Mouse (Mus musculus): Measurements from ENCODE around the gene Bcas3.

Gene Bcas3

DNA sequence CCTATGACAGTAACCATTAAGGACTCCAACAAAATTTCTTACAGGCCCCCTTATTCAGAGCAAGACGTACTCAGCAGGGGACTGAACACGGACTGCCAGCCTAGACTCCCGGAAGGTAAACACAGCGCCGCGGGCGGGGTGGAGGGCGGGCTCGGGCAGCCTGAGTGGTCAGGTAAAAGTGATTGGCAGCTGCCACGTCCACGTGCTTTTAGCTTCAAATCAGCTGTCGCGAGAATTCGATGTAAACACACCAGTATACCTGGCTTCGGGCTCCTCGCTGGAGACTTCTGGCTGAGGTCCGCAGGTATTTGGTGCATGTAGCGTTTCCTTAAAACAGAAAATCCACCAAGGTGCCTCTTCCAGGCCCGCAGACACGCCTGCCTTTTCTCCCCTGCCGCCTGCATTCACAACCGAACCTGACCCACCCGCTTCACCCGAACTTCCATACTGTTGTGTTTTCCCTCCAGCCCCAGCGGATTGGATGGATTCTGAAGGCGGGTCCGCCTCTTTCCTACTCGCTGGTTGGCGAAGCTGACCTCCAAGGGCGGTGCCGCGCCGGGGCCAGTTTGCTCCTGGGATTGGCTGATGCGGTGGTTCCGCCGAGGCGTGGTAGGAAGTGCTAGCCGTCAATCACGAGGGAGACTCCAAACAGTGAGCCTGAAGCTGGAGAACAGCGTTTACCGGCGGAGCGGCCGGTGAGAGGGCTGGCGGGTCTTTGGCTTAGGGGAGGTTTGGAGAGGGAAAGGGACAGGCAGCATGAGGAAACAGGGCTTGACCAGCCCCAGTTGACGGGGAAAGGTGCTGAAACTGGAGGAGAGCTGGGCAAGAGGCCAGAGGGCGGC, at the start of gene Bcas3:
Gene Bcas3 (plus strand): TSS at position 629 of the 842 bp plus-strand sequence.
- peak; percentile 98 for DNase-seq (ENCODE audit: low read depth)

DNA sequence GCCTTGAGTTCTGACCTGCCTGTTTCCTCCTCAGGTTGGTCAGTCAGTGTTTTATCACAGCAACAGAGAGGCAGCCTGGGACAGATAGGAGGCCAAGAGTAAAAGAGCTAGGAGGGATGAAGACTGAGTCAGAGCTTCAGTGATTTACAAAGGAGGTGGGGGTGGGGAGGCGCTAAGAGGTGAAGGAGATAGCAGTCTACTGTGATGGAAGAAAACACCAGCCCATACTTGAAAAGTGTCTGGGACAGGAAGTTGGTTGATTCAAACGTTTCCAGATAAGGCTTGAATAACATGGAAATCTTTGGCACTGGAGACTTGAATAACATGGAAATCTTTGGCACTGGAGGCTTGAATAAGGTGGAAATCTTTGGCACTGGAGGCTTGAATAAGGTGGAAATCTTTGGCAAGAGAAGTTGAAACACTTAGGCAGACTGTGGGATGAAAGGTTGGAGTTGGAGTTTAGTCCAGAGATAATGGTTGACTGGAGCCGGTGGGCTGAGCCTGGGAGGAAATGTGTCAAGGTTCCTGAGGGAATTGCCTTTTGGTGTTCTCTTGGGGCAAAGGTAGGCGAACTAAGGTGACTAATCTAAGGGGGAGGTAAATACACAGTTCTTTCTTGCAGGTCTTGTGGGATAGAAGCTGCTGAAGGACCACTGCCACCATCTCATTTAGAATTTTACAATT, 46.2 kb upstream of the Bcas3 start:
- no peak for DNase-seq (ENCODE audit: low read depth)

DNA sequence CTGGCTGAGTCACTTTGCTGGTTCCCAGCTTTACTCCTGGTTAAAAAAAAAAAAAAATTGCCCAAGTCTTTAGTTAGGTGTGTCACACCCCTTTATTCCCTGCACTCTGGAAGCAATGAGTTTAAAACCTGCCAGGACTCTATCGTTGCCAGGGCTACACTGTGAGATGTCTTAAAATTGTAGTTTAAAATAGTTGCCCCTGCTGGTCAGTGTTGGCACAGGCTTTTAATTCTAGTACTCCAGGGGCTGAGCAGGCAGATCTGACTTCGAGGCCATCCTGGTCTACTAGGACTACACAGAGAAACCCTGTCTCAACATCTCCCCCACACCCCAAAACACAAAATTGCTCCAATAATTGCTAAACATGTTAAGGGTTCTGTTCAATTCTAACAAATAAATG, 44.2 kb upstream of the Bcas3 start:
- DNase-seq (ENCODE audit: low read depth): peak; percentile 40

DNA sequence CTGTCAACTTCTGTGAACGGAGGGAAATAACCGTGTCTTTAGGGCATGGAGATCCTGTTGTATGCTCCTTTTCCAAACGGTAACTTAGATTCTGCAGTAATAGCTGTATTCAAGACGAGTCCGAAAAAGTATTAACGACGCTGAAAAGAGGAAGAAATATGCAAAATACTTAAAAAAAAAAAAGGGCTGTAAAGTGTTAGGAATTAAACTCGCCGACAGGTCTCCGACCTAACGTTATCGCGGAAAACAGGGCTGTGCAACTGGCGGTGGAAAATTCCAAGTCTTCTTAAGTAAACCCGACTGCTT, 42.6 kb upstream of the Bcas3 start:
- no peak for DNase-seq (ENCODE audit: low read depth)

DNA sequence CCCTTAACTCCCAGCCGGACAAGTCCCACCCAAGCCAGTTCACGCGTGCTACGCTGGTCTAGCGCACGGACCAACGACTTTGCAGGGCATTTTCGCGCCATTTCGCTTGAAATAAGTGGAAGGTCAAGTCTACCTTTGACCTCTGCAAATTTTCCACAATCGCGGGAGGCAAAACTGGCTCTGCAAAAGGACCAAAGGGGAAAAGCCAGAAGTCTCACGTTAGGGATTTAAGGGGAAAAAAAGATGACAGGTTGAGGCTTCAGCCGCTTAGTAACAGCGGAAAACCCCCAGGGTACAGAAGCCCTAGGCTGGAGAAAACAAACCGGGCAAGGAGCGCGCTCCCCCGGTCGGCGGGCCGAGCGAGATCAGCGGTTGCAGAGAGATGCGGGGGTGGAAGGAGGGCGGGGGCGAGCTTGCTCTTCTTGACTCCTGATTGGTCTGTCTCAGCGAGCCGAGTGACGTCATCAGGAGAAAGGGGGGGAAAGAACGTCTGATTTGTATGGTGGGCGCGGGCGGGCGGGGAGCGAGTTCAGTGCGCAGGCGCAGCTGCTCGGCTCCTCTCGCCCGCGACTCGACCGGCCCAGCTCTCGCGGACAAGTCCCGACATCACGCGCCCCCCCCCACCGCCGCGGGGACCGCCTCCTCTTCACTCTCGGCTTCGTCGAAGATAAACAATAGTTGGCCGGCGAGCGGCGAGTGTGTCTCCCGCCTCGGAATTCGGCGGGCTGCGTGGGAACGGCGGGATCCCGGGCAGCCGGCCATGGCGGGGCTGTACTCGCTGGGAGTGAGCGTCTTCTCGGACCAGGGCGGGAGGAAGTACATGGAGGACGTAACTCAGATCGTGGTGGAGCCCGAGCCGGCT, 42.0 kb upstream of the Bcas3 start, which contains the start of gene Ppm1d:
Gene Ppm1d (plus strand): TSS at position 532 of the 862 bp plus-strand sequence.
- DNase-seq (ENCODE audit: low read depth): peak; percentile 99

DNA sequence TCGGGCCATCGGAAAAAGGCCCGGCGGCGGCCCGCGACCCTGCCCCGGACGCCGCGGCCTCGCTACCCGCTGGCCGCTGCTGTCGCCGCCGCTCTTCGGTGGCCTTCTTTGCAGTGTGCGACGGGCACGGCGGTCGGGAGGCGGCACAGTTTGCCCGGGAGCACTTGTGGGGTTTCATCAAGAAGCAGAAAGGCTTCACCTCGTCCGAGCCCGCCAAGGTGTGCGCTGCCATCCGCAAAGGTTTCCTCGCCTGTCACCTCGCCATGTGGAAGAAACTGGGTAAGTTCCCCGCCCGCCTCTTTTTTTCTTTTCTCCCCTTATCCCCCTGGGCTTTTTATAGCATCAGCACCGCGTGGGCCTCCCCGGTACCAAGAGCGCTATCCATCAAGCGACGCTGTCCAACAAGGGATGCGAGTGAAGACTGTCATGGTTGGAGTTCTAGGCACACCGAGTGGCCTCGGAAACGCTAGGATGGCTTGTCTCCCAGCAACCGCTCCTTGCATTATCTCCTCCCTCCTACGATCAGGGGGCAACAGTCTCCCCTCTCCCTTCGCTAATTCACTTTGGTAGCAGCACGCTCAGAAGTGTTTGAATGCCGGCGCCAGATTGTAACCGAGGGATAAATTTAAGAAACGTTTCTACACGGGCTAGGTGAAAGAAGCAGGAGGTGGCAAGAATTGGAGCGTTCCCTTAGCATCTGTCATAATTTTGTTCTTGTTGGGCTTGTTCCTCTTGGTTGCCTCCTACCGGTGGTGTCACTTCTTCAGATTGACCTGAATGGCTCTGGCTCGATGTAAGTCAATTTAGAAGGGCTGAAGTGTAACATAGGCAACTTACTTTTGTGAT, 41.1 kb upstream of the Bcas3 start:
- peak; percentile 81 for DNase-seq (ENCODE audit: low read depth)

DNA sequence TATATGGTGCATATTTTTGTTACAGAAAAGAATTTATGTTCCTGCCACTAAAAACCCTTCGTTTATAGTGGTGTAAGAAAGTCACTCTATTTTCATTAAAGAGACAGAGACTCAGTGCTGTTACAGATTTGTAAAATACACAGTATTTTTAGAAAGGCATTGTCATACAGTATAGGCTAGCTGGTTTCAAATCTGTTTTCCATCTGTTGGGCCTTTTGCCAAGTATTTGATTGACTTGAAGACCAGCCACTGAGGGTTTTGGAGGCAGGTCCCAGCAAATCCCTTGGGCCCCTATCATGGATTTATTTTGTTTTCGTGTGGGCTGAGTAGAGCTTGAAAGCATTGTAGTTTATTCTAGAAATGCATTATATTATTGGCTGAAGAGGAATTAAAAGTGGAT, 40.1 kb upstream of the Bcas3 start:
- no peak for DNase-seq (ENCODE audit: low read depth)

DNA sequence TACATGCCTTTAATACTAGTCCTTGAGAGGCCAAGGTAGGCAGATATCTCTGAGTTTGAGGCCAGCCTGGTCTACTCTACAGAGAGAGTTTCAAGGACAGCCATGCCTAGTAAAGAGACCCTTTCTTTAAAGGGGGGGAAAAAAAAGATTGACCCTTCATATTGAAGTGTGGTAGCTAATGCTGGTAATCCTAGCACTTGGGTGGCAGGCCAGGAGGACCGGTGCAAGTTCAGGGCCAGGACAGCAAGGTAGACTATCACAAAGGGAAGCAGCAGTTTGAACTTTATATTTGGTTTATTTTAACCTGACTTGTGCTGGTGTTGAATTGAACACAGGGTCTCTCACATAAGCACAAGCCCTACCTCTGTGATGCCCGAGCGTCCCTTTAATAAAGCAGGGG, 39.6 kb upstream of the Bcas3 start:
- no peak for DNase-seq (ENCODE audit: low read depth)

DNA sequence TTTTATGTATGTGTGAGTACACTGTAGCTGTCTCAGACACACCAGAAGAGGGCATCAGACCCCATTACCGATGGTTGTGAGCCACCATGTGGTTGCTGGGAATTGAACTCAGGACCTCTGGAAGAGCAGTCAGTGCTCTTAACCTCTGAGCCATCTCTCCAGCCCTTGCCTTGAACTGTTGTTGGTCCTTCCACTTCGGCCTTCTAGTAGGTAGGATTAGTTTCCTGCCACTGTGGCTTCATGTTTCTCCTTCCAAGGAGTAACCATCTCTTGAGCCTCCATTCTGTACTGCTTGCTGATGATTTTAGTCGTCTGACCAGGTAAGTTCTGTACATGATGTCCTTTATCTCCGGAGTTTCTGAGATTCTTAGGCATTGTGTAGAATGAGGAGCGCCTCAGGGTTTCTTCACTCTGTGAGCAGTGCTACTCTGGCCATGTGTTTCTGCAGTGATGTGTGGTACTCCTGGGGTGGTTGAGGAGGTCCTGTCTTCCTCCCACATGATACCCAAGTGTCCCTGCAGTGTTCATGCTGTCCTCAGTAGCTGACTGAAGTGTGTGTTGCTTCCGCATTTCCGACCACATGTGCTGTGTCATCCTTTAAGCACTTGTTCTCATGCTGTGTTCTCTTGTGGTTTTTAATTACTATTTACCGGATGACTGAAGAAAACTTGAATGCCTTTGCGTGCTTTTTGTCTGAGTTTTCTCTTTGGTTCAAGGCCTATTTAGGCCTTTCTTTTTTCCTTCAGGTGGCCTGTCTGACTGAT, 29.2 kb upstream of the Bcas3 start:
- peak; percentile 40 for DNase-seq (ENCODE audit: low read depth)

DNA sequence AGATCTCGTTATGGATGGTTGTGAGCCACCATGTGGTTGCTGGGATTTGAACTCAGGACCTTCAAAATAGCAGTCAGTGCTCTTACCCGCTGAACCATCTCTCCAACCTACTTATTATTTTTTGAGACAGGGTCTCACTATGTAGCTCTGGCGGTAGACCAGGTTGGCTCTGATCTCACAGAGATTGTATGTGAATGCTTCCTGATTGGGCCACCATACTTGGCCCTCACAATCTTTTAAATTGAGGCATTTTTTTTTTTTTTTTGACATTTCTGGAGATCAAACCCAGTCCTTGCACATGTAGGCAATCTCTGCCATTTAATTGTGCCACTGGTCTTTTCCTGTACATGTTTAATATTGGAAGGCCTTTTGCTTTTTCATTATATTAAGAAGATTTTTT, 24.2 kb upstream of the Bcas3 start:
- no peak for DNase-seq (ENCODE audit: low read depth)

DNA sequence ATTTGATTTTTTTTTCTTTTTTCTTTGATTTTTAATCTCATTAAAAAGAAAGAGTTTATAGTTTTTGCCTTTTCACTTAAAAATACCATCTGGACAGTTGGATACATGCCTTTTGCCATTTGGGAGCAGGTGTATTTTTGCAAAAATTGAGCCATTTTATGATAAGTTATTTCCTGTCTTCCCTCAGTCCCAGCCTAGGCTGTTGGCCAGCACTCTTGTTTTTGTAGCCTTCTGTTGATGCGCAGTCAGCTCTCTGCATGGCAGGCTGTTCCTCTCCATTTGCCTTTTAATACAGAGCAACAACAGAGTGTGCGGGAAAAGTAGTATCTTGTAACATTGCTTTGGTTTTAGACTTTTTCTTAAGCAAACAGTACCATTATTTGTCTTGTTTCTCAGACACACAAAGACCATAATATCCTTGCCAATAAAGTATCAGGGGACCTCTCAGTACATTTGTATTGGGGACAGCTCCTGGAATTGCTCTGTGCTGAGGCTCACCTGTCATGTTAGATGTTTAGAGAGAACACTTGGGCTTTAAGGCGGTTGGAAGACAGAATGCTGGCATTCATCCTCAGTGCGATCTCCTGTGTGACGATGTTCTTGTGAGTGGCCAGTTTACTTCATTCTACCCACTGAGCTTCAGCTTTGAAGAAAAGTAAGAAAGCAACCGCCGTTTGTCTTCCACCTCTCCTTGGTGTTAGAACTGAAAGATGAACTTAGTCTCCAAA, 23.6 kb upstream of the Bcas3 start:
- DNase-seq (ENCODE audit: low read depth): no peak

DNA sequence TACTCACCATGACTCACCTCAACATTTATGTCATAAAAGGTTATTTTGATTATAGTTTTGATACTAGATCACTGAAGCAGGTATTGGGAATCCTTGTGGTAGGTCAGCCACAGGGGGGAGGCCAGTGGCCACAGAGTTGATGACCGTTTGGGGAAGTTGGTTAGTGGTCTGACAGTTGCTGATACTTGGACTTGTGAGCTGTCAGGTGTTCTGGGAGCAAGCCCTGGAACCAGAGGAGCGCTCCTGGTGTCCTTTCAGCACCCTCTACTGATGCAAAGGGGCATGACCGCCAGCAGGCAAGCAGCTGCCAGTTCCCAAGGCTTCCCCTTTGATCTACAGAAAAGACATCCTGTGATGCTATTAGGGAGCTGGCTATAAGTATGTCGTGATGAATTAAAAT, 18.2 kb upstream of the Bcas3 start:
- peak; percentile 54 for DNase-seq (ENCODE audit: low read depth)

DNA sequence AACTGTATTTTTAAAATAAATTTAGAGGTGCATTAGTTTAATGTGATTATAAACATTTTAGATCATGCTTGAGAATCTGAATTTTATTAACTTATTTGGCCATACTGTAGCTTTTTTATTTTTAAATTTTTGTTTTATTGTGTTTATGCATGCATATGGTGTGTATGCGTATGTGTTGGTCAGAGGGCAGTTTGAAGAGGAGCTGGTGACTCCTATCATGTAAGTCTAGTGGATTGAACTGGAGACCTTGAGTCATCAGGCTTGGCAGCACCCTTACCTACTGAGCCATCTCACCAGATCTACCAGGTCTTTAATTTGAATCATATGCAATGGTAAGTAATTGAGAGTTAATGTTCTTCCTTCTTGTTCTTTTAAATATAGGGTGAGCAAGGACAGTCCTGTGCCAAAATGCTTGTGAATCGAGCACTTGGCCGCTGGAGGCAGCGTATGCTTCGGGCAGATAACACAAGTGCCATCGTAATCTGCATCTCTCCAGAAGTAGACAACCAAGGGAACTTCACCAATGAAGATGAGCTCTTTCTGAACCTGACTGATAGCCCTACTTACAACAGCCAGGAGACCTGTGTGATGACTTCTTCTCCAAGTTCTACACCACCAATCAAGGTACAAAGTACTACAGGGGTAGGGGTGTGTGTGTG, 13.7 kb upstream of the Bcas3 start:
- no peak for DNase-seq (ENCODE audit: low read depth)

DNA sequence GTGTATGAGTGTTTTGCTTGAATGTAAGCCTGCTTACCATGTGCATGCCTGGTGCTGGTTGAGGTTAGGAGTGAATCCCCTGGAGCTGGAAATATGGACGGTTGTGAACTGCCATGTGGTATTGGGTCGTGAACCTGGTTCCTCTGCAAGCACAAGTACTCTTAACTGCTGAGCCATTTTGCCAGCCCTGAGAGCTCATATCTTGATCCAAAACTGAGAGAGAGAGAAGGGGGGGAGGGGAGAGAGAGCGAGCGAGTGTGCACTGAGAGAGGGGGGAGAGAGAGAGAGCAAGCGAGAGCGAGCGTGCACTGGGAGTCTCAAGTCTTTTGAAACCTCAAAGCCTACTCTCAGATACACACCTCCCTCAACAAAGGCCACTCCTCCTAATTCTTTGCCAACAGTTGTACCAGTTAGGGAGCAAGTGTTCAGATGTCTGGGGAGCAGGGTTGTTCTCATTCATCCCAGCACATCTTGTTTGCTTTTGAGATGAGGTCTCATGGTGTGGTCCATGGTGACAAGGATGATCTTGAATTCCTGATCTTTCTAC, 12.8 kb upstream of the Bcas3 start:
- no peak for DNase-seq (ENCODE audit: low read depth)

DNA sequence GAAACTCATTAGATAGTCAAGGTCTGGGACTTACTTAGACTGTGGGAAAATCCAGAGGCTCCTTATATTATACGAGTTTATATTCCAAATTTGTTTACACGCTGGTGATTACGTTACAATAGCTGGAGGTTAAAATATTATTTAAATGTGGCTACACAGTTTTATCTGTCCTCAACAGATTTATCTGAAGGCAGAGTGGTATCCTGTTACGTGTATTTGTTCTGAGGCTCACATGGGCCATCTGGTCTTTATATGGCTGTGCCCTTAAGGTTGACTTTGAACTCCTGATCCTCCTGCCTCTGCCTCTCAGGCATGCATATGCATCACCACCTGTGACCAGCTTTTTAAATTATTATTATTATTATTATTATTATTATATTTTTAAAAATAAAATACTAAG, 852 bp downstream of the Bcas3 start:
- DNase-seq (ENCODE audit: low read depth): peak; percentile 7

DNA sequence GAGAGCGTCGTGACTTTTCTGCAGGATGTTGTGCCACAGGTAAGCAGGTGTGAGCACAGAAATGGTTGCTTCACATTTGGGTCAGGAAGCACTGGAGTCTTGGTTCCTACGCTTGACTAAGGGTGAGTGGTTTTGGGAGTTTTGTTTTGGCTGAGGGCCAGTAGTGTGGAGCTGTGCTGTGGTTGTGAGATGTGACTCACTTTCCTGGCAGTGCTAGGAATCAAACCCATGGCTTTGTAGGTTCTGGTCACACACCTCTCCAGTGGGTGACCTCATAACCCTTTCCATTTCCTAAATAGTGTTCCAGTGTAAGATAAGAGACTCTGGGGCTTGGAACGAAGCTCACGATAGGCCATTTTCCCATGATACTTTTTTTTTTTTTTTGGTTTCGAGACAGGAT, 6.7 kb downstream of the Bcas3 start:
- DNase-seq (ENCODE audit: low read depth): no peak

DNA sequence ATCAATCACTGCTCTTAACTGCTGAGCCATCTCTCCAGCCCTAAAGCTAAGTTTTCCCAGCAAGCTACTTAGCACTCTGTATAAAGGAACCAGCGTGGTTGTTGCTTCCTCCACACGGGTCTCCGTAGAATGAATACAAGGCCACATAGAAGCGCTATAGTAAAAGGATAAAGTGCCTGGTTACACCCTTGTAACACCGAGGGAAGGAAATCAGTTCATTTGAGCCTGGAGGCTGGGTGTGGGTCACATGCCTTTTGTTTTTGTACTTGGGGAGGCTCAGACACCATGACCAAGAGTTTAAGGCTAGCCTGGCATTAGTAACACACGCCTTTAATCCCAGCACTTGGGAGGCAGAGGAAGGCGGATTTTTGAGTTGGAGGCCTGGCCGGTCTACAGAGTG, 8.7 kb downstream of the Bcas3 start:
- DNase-seq (ENCODE audit: low read depth): no peak

DNA sequence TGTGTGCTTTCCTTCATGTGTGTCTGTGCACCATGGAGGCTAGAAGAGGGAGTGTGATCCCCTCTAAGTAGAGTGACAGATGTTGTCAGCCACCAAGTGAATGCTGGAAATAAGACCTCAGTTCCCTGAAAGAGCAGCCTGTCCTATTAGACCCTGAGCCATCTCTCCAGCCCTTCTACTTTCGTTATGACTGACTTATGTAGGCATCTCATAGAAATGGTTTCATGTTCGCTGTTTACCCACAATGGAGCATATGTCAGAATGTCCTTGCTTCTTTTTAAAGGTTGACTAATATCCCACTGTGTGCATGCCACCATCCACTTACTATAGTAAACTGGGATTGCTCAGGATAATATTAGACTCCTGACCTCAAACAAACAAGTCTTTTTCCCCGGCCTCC, 13.2 kb downstream of the Bcas3 start:
- DNase-seq (ENCODE audit: low read depth): no peak

DNA sequence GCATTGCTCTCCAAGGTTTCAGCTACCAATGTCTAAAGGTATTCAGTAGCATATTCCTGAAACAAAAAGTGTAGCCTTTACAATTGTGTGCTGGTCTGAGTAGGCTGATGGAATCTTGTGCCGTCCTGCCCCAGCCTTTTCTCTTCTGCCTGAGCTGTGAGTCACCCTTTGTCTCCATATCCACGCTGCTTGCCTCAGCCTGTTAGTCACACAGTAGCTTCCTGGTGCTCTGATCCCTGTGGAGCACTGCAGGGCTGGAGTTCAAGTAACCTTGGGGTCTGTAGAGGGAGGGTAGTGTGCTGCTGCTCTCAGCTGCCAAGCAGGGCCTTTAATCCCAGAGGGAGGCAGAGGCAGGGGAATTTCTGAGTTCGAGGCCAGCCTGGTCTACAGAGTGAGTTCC, 14.9 kb downstream of the Bcas3 start:
- DNase-seq (ENCODE audit: low read depth): no peak

DNA sequence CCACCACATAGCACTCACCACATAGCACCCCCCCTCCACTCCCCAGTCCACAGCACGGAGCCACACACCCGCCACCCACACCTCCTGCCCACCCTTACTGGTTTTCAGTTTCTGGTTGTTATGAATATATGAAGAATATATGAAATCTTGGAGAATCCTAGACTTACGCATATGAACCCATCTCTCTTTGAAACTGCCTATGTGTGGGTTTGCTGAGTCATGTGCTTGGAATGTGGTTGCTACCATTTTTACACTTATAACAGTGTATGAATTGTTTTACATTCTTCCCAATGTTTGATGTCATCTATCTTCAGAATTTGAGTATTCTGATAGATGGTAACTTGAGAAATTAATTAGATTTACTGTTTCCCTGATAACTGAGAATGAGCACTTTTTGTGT, 26.1 kb downstream of the Bcas3 start:
- no peak for DNase-seq (ENCODE audit: low read depth)
